Mouse (Mus musculus): Measurements from ENCODE around the gene Zpr1.

Gene Zpr1

GRCm38 (mm10) chr9:46328572-46329249 lies 55.8 kb downstream of the Zpr1 start:
- DNase-seq (ENCODE audit: low read depth, low spot score) = no peak

GRCm38 (mm10) chr9:46329250-46329648 lies 56.4 kb downstream of the Zpr1 start:
- no peak for DNase-seq (ENCODE audit: low read depth, low spot score)

DNA sequence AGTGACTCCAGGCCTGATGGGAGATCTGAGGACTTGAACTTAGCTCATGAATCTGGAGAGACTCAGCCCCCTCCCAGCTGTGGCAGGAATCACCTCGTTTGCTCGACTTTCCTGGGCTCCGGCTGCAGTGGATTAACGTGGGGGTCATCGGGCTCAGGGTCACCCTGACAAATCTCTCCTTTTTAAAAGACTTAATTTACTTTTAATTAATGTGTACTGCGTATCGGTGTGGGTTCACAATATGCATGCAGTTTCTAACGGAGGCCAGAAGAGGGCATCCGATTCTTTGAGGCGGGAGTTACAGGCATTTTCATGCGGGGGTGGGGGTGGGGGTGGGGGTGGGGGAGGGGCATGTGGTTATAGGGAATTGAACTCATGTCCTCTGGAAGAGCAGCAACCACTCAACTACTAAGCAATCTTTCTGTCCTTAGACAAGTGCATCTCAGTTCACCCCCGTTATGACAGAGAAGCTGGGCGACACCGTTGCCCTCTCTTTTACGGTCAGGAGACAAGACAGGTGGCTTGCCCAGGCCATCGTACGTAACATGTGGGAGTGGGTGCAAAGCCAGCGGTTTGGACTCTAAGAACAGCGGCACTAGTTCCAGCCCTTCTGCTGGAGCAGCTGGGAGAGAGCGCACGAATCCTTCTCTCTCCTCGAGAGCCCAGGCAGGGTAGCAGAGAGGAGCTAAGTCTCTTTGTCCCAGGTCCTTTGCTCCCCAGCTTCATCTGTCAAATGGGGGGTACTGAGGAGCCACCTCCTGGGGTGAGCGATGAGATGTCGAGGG lies 57.1 kb downstream of the Zpr1 start:
- no peak for DNase-seq (ENCODE audit: low read depth, low spot score)

GRCm38 (mm10) chr9:46330586-46330895 lies 57.7 kb downstream of the Zpr1 start:
- DNase-seq (ENCODE audit: low read depth, low spot score) = no peak

DNA sequence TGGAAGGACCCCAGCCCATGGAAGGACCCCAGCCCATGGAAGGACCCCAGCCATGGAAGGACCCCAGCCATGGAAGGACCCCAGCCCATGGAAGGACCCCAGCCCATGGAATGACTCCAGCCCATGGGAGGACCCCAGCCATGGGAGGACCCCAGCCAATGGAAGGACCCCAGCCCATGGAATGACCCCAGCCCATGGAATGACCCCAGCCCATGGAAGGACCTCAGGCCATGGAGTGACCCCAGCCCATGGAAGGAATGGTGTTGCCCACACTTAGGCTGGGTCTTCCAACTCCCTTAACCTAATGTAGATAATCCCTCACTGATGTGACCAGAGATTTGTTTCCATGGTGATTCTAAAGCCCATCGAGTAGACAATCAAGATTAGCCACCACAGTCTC lies 58.4 kb downstream of the Zpr1 start:
- DNase-seq (ENCODE audit: low read depth, low spot score) = no peak

Data from c-Kit-negative CD71-positive TER-119-positive erythroid progenitor cells, embryonic 14.5 days (primary cell).